Mouse (Mus musculus) gastrocnemius, postnatal 36 days (tissue): ENCODE measurements around the gene Pcyt1a. TPM values are rescaled to one million over a fixed set of nuclear protein-coding genes. Genes with fewer than 3 reads are reported as not detected.

ENCODE experiments used
- DNase-seq, 2 experiments: peaks; one replicate each; pipeline ENCODE4 v3.0.0; 2022
- intact Hi-C: fragments of 180-260 bp; cut with DNase I; formaldehyde crosslinking; loops from one replicate; pipeline ENCODE4 v1.15.1; 2025
- total RNA-seq, 2 experiments: library from RNA; stranded (reverse); gene quantifications; 2 replicates each; pipeline ENCODE4 v1.2.3; 2021

Pcyt1a gene
- total RNA-seq, 2 experiments from 2014 or later = 105 to 121 TPM

DNA sequence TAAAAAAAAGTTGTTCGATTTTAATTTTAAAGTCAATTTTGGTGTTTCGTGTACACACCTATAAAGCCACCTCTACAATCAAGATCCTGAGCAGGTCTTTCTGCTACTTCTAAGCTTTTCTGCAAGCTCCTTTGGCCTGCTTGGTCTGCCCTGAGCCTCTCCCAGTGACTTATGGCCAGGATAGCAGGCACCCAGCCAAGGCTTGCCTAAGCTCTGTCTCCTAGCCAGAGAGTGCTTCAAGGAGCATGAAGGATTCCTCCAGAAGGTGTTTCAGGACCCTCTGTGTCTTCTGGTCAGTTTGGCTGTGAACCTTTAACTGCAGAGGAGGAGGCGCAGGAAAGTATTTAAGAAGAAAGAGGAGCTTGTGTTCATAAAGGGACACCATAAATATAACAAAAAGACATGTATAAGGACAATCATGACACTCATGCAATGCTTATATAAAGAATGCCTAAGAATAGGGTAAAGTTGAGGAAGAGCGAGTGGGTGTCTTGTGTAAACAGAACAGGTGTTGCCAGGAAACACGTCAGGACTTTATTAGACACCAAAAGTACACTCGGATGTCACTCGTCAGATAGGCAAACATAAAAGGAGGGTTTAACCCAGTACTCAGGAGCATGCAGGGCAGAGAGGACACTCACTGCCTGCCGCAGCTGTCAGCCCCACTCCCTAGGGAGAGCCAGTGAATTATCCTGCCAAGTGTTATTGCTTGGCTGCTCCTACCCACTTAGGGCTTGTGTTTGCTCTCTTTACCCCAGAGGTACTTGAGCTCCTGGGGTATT is 92.9 kb downstream of the Pcyt1a start:
- DNase-seq = peak; percentile 64 to 70
- intact Hi-C loops = no loop called here

DNA sequence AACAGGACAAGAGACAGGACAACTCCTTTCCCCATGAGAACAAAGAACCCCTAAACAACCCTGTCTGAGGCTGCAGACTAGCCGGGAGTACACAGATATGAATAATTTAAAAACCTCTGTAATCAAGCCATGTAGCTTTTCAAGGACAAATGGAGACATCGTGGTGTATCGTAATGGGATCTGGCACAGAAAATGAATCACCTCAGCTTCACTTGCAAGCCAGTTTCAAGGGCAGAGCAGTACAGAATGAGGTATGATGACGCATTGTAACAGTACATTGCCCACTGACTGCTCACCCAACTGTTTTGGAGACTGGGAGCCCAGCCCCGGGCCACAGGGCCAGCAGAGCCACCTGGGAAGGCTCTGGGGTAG is 93.5 kb downstream of the Pcyt1a start:
- intact Hi-C loops = no loop called here
- no peak for DNase-seq

Other genes with a start within 250 kb of the Pcyt1a start
- gene Fbxo45, start 183.8 kb upstream of the Pcyt1a start, total RNA-seq = 10 to 100 TPM; 14.0 to 14.9 TPM
- gene Wdr53, start 183.7 kb upstream of the Pcyt1a start, total RNA-seq = 1 to 10 TPM; 4.4 to 5.8 TPM
- 10 to 100 TPM; 69.4 to 72.8 TPM for gene Smco1, start 159.5 kb upstream of the Pcyt1a start, total RNA-seq
- 1 to 10 TPM; 7.8 to 9.6 TPM for gene Rnf168, start 153.5 kb upstream of the Pcyt1a start, total RNA-seq
- gene Ubxn7, start 98.7 kb upstream of the Pcyt1a start, total RNA-seq = 10 to 100 TPM; 15.0 to 15.8 TPM
- not detected for gene Tm4sf19, start 30.4 kb upstream of the Pcyt1a start, total RNA-seq
- gene Tctex1d2, start 11.2 kb upstream of the Pcyt1a start, total RNA-seq = 1 to 10 TPM; 3.3 to 4.8 TPM
- not detected for gene Slc51a, start 57.0 kb downstream of the Pcyt1a start, total RNA-seq
- gene Zdhhc19, start 65.3 kb downstream of the Pcyt1a start, total RNA-seq = not detected
- gene Tfrc, start 178.0 kb downstream of the Pcyt1a start, total RNA-seq = 100 to 1,000 TPM; 157 to 180 TPM
- 10 to 100 TPM; 40.0 to 44.8 TPM for gene Tnk2, start 213.0 kb downstream of the Pcyt1a start, total RNA-seq